Mouse (Mus musculus): ENCODE data around the gene Pbp2. TPM values are rescaled to one million over a fixed set of nuclear protein-coding genes. Genes with fewer than 3 reads are reported as not detected.

The Pbp2 gene
- not detected in 2 replicates for polyA plus RNA-seq (2016; fragmentation: Nextera tagmentation; extraction: Ambion mirVana)

DNA sequence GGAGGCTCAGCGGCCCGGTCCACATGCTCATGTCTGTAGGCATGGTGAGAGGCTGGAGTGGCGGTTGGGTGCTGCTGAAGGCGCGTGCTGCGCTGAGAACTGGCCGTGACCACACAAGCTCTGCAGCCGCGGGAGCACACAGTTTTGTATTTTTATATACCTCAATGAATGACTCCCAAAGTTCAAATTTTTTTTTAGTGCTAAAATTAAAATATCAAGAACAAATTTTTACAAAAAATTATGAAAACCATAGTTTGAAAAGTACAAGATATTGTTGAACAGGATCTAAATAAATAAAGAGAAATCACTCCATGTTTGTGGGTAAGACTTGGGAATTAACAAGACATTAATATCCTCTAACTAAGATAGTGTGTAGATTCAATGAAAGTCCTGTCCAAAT lies at the start of gene Pbp2:
Gene Pbp2 (minus strand): TSS at position 101 of the 400 bp plus-strand sequence.
- H3K27ac ChIP-seq = no peak within 1 kb of the TSS

DNA sequence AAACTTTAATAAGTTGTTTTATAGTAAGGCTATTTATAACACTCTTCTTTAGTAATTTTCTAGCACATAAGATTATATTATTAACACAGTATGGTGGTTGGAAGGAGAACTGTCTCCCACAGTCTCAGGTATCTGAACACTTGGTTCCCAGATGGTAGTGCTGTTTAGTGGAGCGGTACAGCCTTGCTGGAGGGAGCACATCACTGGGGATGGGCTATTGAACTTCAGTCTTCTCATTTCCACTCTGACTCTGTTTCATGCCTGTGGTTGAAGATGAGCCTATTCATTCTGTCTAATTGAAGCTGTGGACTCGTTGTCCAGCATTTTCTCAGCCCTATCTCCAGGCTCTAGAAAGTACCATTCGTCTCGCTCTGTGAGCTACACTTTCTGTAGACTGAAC lies 44.7 kb upstream of the Pbp2 start:
- no peak for ATAC-seq (ENCODE audit: insufficient number of reproducible peaks, insufficient read depth, low FRiP score, low TSS enrichment)
- Histone ChIP-seq H3K27ac (no peak overlapping the region), H3K36me3 (no peaks in the 10 kb centered on the region), H3K9me3 (no peaks in the 10 kb centered on the region), H3K4me3 (no peak overlapping the region), H3K27me3 (no peaks in the 10 kb centered on the region), H3K9ac (no peak overlapping the region), H3K4me2 (replicated peaks) (no peak overlapping the region), H3K4me1 (peaks cover 5% of the 10 kb centered on the region; the same call in 1 of the 2 replicates)
- WGBS = 84% methylated on average over 4 of the region's 4 CpGs

More for the DNA sequence above, at the start of gene Pbp2:
- H3K4me1 ChIP-seq = peaks cover 4% of the 10 kb centered on the region
- no peaks in the 10 kb centered on the region for H3K9me3 ChIP-seq
- H3K4me2 ChIP-seq (replicated peaks) = no peak within 1 kb of the TSS
- H3K27me3 ChIP-seq = no peaks in the 10 kb centered on the region
- H3K4me3 ChIP-seq = no peak within 1 kb of the TSS
- no peak within 1 kb of the TSS for H3K9ac ChIP-seq
- 95% methylated on average over 9 of the region's 9 CpGs for WGBS
- no peaks in the 10 kb centered on the region for H3K36me3 ChIP-seq
- ATAC-seq (ENCODE audit: insufficient number of reproducible peaks, insufficient read depth, low FRiP score, low TSS enrichment) = no peak

DNA sequence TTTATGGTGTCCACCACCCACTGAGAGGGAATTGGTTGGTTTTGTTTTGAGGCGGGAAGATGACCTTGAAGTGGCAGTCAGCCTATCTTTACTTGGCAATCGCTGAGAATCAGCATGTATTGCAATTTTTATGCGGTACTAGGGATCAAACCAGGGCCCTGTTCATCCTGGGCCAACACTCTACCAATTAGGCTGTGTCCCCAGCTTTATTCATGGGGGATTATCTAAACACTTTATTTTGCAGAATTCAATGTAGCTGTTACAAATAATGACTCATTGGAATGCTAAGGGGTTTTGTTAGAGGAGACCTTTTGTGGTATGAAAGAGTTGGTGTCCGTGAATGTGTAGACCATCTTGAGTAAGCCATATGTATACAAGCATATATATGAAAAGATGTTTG lies 42.3 kb upstream of the Pbp2 start:
- 86% methylated on average over 4 of the region's 4 CpGs for WGBS
- no peaks in the 10 kb centered on the region for H3K9me3 ChIP-seq

DNA sequence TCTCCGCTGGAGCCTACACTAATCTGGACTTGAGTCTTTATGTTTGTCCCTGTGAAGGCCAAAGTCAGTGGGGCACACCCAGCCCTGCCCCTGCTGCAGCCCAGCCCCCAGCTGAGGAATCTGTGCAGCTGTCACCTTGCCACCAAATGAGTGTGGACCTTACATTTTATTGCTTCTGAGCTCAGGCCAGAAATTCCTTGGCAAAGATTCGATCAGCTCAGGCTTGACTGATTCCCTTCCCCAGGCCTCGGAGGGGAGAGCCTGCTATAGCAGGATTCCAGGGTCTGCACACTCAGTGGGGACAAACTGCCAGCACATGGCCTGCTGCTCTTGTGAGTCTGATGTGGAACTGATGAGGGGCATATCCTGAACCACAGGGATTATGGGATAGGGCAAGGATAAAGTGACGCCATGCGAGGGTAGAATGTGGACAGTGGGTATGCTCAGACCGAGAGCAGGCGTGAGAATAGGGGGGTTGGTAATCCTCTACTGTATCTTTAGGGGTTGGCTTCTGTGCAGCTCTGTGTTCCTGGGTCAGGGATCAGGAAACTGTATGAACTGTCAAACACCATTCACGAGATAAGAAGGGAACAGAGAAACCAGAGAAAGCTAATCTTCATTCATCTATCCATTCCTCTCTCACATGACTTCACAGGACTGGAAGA lies 41.6 kb upstream of the Pbp2 start:
- H3K4me1 ChIP-seq = peaks cover 5% of the 10 kb centered on the region; the same call in 1 of the 2 replicates
- H3K27me3 ChIP-seq = no peaks in the 10 kb centered on the region
- no peaks in the 10 kb centered on the region for H3K9me3 ChIP-seq
- H3K27ac ChIP-seq = no peak overlapping the region
- no peak overlapping the region for H3K9ac ChIP-seq
- no peak overlapping the region for H3K4me3 ChIP-seq
- H3K4me2 ChIP-seq (replicated peaks) = no peak overlapping the region
- ATAC-seq (ENCODE audit: insufficient number of reproducible peaks, insufficient read depth, low FRiP score, low TSS enrichment) = no peak
- H3K36me3 ChIP-seq = no peaks in the 10 kb centered on the region
- WGBS = 74% methylated on average over 8 of the region's 8 CpGs

More for the DNA sequence above, 42.3 kb upstream of the Pbp2 start:
- H3K4me2 ChIP-seq (replicated peaks) = no peak overlapping the region
- H3K4me3 ChIP-seq = no peak overlapping the region
- no peaks in the 10 kb centered on the region for H3K36me3 ChIP-seq
- H3K9ac ChIP-seq = no peak overlapping the region
- peaks cover 5% of the 10 kb centered on the region; the same call in 1 of the 2 replicates for H3K4me1 ChIP-seq
- no peak for ATAC-seq (ENCODE audit: insufficient number of reproducible peaks, insufficient read depth, low FRiP score, low TSS enrichment)
- no peak overlapping the region for H3K27ac ChIP-seq
- H3K27me3 ChIP-seq = no peaks in the 10 kb centered on the region

DNA sequence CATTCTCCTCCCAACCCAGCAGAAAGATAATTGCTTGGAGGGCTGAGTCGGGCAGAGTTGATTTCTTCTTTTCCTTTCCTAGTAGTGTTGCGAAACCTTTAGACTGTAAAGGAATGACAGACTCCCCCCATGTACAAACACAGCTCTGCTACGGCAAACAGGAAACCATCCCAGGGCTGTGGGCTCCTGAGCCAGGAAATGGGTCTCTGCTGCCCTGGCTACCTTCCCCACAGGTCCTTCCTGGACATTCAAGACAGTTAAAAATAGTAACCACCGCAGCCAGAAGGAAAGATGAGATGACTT lies 30.8 kb upstream of the Pbp2 start:
- peak overlapping the region; percentile 50 for H3K27ac ChIP-seq
- no peak for ATAC-seq (ENCODE audit: insufficient number of reproducible peaks, insufficient read depth, low FRiP score, low TSS enrichment)
- 45% methylated on average over 4 of the region's 4 CpGs for WGBS

DNA sequence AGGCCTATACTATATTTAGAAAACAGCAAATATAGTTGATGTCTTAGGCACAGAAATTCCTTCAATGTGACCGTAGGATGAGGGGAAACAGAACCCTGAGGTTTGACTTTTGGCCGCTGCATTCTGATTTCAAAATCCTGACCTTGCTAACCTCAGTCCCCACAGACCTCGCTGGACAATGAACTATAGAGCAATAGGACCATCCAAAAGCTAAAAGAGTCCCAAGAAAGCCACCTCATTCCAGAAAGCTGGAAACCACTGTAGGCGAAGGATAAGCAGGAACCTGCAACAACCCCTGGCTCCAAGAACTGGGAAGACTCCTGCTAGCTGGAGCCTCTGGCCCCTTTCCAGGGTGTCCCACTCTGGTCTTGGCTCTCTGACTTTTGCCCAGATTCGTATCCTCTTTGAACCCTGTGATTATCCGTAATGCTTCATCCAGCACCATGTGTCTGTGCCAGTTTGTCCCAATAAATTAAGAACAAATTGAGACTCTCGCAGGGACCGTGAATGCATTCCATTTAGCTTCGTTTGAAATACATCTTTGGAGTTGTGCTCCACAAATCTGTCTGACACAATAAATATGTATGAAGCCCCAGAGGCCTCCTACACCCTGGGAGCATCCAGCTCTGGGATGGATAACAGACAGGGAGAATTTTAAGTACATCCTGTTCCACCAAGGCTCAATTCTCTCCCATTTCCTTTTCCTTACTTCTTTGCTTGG lies 30.3 kb upstream of the Pbp2 start:
- no peak overlapping the region for H3K4me2 ChIP-seq (replicated peaks)
- no peak for ATAC-seq (ENCODE audit: insufficient number of reproducible peaks, insufficient read depth, low FRiP score, low TSS enrichment)
- no peaks in the 10 kb centered on the region for H3K9me3 ChIP-seq
- H3K27ac ChIP-seq = peak overlapping the region; percentile 50; the same call in 1 of the 2 replicates
- no peak overlapping the region for H3K4me3 ChIP-seq
- WGBS = 62% methylated on average over 9 of the region's 9 CpGs
- H3K4me1 ChIP-seq = peaks cover 8% of the 10 kb centered on the region; the same call in 1 of the 2 replicates
- no peaks in the 10 kb centered on the region for H3K36me3 ChIP-seq
- H3K9ac ChIP-seq = no peak overlapping the region
- H3K27me3 ChIP-seq = no peaks in the 10 kb centered on the region

More for the DNA sequence above, 30.8 kb upstream of the Pbp2 start:
- Histone ChIP-seq H3K27me3 (no peaks in the 10 kb centered on the region), H3K9me3 (no peaks in the 10 kb centered on the region), H3K4me3 (no peak overlapping the region), H3K36me3 (no peaks in the 10 kb centered on the region), H3K9ac (no peak overlapping the region), H3K4me1 (peaks cover 8% of the 10 kb centered on the region; the same call in 1 of the 2 replicates), H3K4me2 (replicated peaks) (no peak overlapping the region)

DNA sequence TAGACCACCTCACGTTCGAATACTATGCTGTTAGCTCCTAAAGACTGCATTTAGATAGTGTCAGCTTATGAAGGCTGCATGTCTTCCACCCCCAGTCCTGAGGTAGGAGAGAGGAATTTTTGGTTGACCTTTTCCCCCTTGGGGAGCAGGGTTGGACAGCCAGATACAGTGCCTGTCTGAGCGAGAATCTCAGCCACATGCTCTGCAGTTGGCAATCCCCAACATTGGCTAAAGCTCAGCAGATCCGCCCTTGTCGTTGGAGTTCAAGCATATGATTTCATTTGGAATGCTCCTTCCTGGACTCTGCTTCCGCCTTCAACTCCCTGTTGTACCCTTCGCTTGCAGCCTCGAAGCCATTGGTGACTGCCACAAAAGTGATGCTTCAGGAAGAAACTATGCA lies 26.2 kb upstream of the Pbp2 start:
- H3K9me3 ChIP-seq = no peaks in the 10 kb centered on the region
- H3K4me1 ChIP-seq = peaks cover 34% of the 10 kb centered on the region
- no peak overlapping the region for H3K9ac ChIP-seq
- ATAC-seq (ENCODE audit: insufficient number of reproducible peaks, insufficient read depth, low FRiP score, low TSS enrichment) = no peak
- no peak overlapping the region for H3K4me3 ChIP-seq
- WGBS = 86% methylated on average over 8 of the region's 8 CpGs
- H3K36me3 ChIP-seq = no peaks in the 10 kb centered on the region
- H3K27ac ChIP-seq = no peak overlapping the region
- H3K27me3 ChIP-seq = no peaks in the 10 kb centered on the region
- no peak overlapping the region for H3K4me2 ChIP-seq (replicated peaks)

DNA sequence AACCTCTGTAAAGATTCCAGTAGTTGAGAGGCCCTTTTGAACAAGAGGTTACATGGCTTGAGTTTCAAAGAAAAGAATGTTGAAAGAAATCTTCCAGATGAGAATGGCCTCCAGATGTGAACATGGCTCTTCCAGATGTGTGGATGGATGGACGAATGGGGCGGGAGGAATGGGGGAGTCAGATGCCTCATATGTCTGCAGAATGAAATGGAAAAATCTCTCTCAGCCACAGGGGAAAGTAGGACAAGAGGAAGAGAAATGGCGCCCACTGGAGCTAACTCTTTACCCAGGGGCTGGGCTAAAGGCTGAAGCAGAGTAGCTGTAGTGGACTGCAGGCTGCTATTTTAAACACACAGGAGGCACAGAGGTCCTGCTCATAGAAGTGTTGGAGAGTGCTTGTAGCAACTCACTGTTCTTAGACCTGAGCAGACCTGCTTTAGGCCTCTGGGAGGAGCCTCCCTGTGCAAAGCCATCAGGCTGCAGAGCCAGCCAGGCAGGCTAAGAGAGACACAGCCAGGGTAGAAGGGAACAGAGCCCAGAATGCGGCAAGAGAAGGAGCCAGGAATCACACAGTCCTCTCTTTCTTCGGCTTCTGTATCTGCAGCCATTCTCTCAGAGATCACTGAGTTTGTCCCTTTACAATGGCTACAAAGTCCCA lies 23.9 kb upstream of the Pbp2 start:
- ATAC-seq (ENCODE audit: insufficient number of reproducible peaks, insufficient read depth, low FRiP score, low TSS enrichment) = peak; percentile 62
- Histone ChIP-seq H3K36me3 (no peaks in the 10 kb centered on the region), H3K4me2 (replicated peaks) (no peak overlapping the region), H3K4me3 (no peak overlapping the region), H3K9me3 (no peaks in the 10 kb centered on the region), H3K4me1 (peaks cover 27% of the 10 kb centered on the region), H3K27ac (peak overlapping the region; percentile 81), H3K27me3 (no peaks in the 10 kb centered on the region), H3K9ac (no peak overlapping the region)
- WGBS = 46% methylated on average over 5 of the region's 5 CpGs

DNA sequence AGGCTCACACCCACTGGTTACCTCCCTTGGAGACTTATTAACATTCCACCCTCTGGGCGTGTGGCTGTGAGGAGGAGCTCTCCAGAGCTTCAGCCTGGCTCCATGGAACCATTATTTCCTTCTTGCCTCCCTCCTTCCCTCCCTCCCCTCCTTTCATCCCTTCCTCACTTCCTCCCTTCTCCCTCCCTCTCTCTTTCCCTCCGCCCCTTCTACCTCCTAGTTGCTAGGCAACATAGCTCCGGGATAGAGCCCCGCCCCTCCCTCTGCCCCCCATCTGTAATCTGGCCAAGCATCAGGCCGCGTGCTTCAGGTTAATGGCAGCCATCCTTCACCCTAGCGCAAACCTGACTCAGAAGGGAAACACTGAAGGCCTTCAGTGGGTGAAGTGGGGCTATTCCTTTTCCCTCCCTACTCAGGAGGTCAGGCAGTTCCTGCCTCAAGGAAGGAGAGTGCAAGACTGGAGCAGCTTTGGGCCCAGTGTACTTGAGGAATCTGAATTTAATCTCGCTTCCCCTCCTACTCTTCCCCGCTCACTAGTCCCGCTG lies 22.6 kb upstream of the Pbp2 start:
- Histone ChIP-seq H3K9ac (no peak overlapping the region), H3K4me3 (no peak overlapping the region), H3K4me2 (replicated peaks) (peak overlapping the region; percentile 29), H3K27ac (peak overlapping the region; percentile 81), H3K4me1 (peaks cover 27% of the 10 kb centered on the region), H3K27me3 (no peaks in the 10 kb centered on the region), H3K36me3 (no peaks in the 10 kb centered on the region), H3K9me3 (no peaks in the 10 kb centered on the region)
- WGBS = 10% methylated on average over 10 of the region's 10 CpGs
- ATAC-seq (ENCODE audit: insufficient number of reproducible peaks, insufficient read depth, low FRiP score, low TSS enrichment) = no peak

DNA sequence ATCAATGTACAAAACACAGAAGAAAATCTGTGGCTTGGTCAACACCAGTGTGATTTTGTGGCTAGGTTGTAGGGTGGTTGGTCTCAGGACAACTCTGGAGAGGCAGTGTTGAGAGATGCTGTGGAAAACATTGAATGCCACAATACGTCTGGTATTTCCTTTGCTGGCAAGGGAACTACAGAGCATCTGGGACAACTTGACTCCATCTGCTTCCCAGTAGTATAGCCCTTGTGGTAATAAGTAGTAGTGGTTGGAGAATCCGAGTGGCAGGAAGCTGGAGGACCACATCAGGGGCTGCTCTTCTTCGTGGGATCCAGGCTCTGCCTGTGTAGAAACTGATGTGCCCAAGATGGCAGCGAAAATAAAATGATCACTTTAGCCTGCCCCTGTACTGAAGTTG lies 21.7 kb upstream of the Pbp2 start:
- 71% methylated on average over 4 of the region's 4 CpGs for WGBS
- no peaks in the 10 kb centered on the region for H3K36me3 ChIP-seq
- H3K9ac ChIP-seq = no peak overlapping the region
- no peak overlapping the region for H3K4me3 ChIP-seq
- no peaks in the 10 kb centered on the region for H3K9me3 ChIP-seq
- no peak for ATAC-seq (ENCODE audit: insufficient number of reproducible peaks, insufficient read depth, low FRiP score, low TSS enrichment)
- H3K4me1 ChIP-seq = peaks cover 27% of the 10 kb centered on the region
- H3K27ac ChIP-seq = peak overlapping the region; percentile 81; the same call in 1 of the 2 replicates
- H3K4me2 ChIP-seq (replicated peaks) = no peak overlapping the region
- no peaks in the 10 kb centered on the region for H3K27me3 ChIP-seq

DNA sequence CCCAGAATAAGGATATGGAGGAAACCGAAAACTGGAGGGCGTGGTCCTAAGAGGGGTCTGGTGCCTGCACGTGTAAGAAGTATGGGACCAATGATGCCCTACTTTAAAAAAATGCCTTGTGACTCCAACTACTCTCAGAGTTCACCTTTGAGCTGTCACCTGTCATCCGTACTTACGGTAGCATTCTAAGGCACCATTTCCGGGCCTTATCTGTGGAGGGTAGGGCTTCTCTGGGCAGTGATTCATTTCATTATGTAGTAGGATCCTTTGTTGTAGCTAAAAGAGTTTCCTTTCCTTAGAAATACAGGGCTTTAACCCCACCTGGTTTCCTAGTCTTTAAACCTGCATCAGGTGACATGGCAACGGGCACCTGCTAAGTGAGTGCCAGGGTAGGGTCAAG lies 16.6 kb upstream of the Pbp2 start:
- no peaks in the 10 kb centered on the region for H3K27me3 ChIP-seq
- no peak overlapping the region for H3K27ac ChIP-seq
- no peaks in the 10 kb centered on the region for H3K36me3 ChIP-seq
- no peak overlapping the region for H3K4me2 ChIP-seq (replicated peaks)
- H3K9me3 ChIP-seq = no peaks in the 10 kb centered on the region
- H3K4me1 ChIP-seq = peaks cover 9% of the 10 kb centered on the region
- no peak overlapping the region for H3K4me3 ChIP-seq
- WGBS = 85% methylated on average over 7 of the region's 7 CpGs
- no peak for ATAC-seq (ENCODE audit: insufficient number of reproducible peaks, insufficient read depth, low FRiP score, low TSS enrichment)
- H3K9ac ChIP-seq = no peak overlapping the region

All from embryonic facial prominence, embryonic 12.5 days (tissue).